Mouse (Mus musculus) thymus, adult 18-20 months (tissue): ENCODE measurements around the gene Gm4763.
"Not testable (repeated sequence)": the region's sequence is repeated elsewhere in the genome, so short reads cannot be mapped to it uniquely, and the experiment has no call there.

Experiments used
- DNase-seq, 2 experiments: peaks; one replicate each; pipeline ENCODE4 v3.0.0; 2022; ENCODE audit warnings: mixed read lengths in 2 of 2

The Gm4763 gene

GRCm38 (mm10) chr7:24726808-24727207 lies at the start of gene Gm4763:
Gm4763 (minus strand) TSS chr7:24726908.
- DNase-seq = not testable (repeated sequence)

- no peak for DNase-seq
Observed at GRCm38 (mm10) chr7:24776145-24776544, 49.4 kb upstream of the Gm4763 start.

- no peak for DNase-seq
Observed at GRCm38 (mm10) chr7:24773942-24774535, 47.3 kb upstream of the Gm4763 start.

GRCm38 (mm10) chr7:24771361-24771760 lies 44.7 kb upstream of the Gm4763 start:
- DNase-seq = no peak

GRCm38 (mm10) chr7:24762574-24762973 lies 35.9 kb upstream of the Gm4763 start:
- no peak for DNase-seq

- DNase-seq = no peak
Observed at GRCm38 (mm10) chr7:24761161-24761560, 34.5 kb upstream of the Gm4763 start.

- DNase-seq = no peak
Observed at GRCm38 (mm10) chr7:24760211-24760610, 33.5 kb upstream of the Gm4763 start, which contains the start of gene Cd177. Cd177 (minus strand) TSS chr7:24760311.

GRCm38 (mm10) chr7:24758520-24758919 lies 31.8 kb upstream of the Gm4763 start:
- no peak for DNase-seq

GRCm38 (mm10) chr7:24753476-24753875 lies 26.8 kb upstream of the Gm4763 start:
- DNase-seq = no peak

- DNase-seq = no peak
Observed at GRCm38 (mm10) chr7:24751610-24752009, 24.9 kb upstream of the Gm4763 start.

GRCm38 (mm10) chr7:24750695-24751094 lies 24.0 kb upstream of the Gm4763 start:
- DNase-seq = no peak

- no peak for DNase-seq
Observed at GRCm38 (mm10) chr7:24735970-24736670, 9.4 kb upstream of the Gm4763 start.

- DNase-seq = no peak
Observed at GRCm38 (mm10) chr7:24715039-24715438, 11.7 kb downstream of the Gm4763 start.

- DNase-seq = no peak
Observed at GRCm38 (mm10) chr7:24708832-24709292, 17.8 kb downstream of the Gm4763 start, which contains the start of gene BC049730. BC049730 (plus strand) TSS chr7:24709242.

GRCm38 (mm10) chr7:24702841-24703240 lies 23.9 kb downstream of the Gm4763 start:
- not testable (repeated sequence) for DNase-seq

GRCm38 (mm10) chr7:24697891-24698290 lies 28.8 kb downstream of the Gm4763 start:
- not testable (repeated sequence) for DNase-seq

- not testable (repeated sequence) for DNase-seq
Observed at GRCm38 (mm10) chr7:24692693-24693092, 34.0 kb downstream of the Gm4763 start.

- not testable (repeated sequence) for DNase-seq
Observed at GRCm38 (mm10) chr7:24687519-24687918, 39.2 kb downstream of the Gm4763 start.

GRCm38 (mm10) chr7:24684121-24684520 lies 42.6 kb downstream of the Gm4763 start:
- not testable (repeated sequence) for DNase-seq

- no peak for DNase-seq
Observed at GRCm38 (mm10) chr7:24676575-24676974, 50.1 kb downstream of the Gm4763 start, which contains the start of gene Tex101. Tex101 (minus strand) TSS chr7:24676675.

- no peak for DNase-seq
Observed at GRCm38 (mm10) chr7:24671944-24672439, 54.7 kb downstream of the Gm4763 start.
